Mouse (Mus musculus) CD8-positive naive resting alpha-beta T cell, adult 2 months (primary cell): ENCODE data around the gene Vmn1r201.

ENCODE experiments used
- DNase-seq, 2 experiments: peaks; one replicate each; pipeline ENCODE4 v3.0.0; 2022; ENCODE audit warnings: low read depth in 2 of 2, low spot score in 2 of 2

Vmn1r201 gene

GRCm38 (mm10) chr13:22471623-22472022 lies at the start of gene Vmn1r201:
Vmn1r201 (plus strand) TSS chr13:22471923.
- DNase-seq, result no peak

GRCm38 (mm10) chr13:22455145-22455544 lies 16.6 kb upstream of the Vmn1r201 start:
- DNase-seq, result no peak

- DNase-seq, result no peak
Observed at GRCm38 (mm10) chr13:22502431-22502830, 30.7 kb downstream of the Vmn1r201 start.

GRCm38 (mm10) chr13:22505281-22505680 lies 33.6 kb downstream of the Vmn1r201 start, which contains the start of gene Vmn1r202:
Vmn1r202 (minus strand) TSS chr13:22505381.
- DNase-seq, result no peak

GRCm38 (mm10) chr13:22517814-22518213 lies 46.1 kb downstream of the Vmn1r201 start, which contains the start of gene Vmn1r203:
Vmn1r203 (plus strand) TSS chr13:22518114.
- no peak for DNase-seq
